Mouse (Mus musculus) embryo, embryonic 9.5 days (tissue): Measurements from ENCODE around the gene Cbfa2t2.

Experiments used
- DNase-seq: peaks from one replicate; pipeline ENCODE4 v3.0.0-alpha.2; 2017; ENCODE audit errors: extremely low spot score

The Cbfa2t2 gene

DNA sequence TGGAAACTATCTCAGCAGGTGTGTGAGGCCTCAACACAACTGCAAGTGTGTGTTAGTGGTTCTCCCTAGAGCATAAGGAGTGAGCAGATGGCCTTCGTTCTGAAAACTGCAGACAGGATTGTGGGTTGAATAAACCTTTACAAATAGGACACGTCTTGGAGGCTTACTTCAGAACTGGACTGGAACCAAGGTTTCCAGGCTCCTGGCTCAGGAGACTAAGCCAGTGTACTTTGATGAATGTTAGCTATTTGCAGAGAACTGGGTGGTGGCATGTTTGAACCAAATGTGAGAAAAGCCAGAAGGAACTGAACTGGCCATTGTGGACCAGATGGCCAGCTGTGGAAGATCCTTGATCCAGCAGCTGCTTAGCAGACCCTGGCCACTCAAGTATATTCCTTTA, 102.0 kb downstream of the Cbfa2t2 start:
- DNase-seq: no peak

- DNase-seq: no peak
These were observed 102.4 kb downstream of the Cbfa2t2 start for GRCm38 (mm10) chr2:154538710-154539109.

GRCm38 (mm10) chr2:154539720-154540119, 103.4 kb downstream of the Cbfa2t2 start:
- DNase-seq: no peak

DNA sequence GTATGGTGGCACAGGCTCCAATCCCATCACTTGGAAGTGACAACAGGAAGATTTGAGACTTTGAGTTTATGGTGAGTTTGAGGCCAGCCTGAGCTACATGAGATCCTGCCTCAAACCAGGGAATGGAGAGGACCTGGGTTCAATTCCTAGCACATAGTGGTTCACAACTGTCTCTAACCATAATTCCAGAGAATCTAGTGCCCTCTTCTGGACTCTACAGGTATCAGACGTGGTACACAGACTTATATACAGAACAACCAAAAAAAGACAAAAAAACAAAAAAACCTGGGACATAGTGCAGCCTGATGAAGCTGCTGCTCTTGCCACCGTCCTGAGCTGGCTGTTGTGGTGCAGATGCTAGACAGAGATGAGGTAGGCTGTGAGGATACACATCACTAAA, 105.3 kb downstream of the Cbfa2t2 start:
- no peak for DNase-seq

- no peak for DNase-seq
These were observed 107.5 kb downstream of the Cbfa2t2 start for GRCm38 (mm10) chr2:154543567-154544347.

DNA sequence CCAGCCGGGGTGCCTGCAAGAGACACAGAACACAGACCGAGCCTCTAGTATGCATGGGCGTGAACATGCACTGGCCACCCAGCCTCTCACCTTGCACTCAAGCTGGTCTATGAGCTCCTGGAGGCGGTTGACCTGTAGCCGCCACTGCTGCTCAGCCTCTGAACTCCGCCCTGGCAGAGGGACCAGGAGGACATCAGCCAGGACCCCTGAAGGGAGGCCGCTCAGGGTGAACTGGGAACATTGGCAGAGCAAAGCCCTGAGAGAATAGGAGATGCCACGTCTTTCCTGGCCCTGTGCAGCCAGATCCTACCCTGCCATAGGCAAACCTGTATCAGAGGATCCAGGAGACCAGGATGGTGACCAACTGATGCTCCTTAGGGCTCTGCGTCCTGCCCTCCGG, 110.4 kb downstream of the Cbfa2t2 start, which contains the start of gene 1700003F12Rik:
1700003F12Rik (plus strand) TSS at position 375 of the 400 bp plus-strand sequence.
- DNase-seq: no peak

GRCm38 (mm10) chr2:154548688-154549087, 112.4 kb downstream of the Cbfa2t2 start:
- DNase-seq: peak; percentile 46

- DNase-seq: peak; percentile 85
These were observed 113.0 kb downstream of the Cbfa2t2 start for GRCm38 (mm10) chr2:154549127-154549885.

GRCm38 (mm10) chr2:154549886-154550189, 113.6 kb downstream of the Cbfa2t2 start:
- no peak for DNase-seq

GRCm38 (mm10) chr2:154550937-154551336, 114.7 kb downstream of the Cbfa2t2 start:
- DNase-seq: no peak

- no peak for DNase-seq
These were observed 115.2 kb downstream of the Cbfa2t2 start, which contains the start of gene Actl10 for GRCm38 (mm10) chr2:154551476-154551875. Actl10 (plus strand) TSS chr2:154551776.

- DNase-seq: peak; percentile 34
These were observed 115.6 kb downstream of the Cbfa2t2 start for GRCm38 (mm10) chr2:154551927-154552326.

DNA sequence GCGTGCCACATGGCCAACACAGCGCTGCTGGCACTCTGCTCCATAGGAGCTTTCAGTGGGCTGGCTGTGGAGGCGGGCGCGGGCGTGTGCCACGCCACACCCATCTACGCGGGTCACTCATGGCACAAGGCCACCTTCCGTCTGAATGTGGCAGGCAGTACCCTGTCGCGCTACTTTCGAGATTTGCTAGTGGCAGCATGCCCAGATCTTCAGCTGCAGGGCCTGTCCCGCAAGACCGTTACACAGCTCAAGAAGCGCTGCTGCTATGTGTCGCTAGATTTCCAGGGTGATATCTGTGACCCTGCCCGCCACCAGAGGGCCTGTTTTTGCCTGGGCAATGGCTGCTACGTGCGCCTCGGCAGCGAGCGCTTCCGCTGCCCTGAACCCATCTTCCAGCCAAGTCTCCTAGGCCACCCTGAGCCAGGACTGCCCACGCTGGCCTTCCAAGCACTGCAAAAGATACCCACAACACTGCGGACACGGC, 116.2 kb downstream of the Cbfa2t2 start:
- peak; percentile 66 for DNase-seq

GRCm38 (mm10) chr2:154555235-154555634, 119.0 kb downstream of the Cbfa2t2 start:
- DNase-seq: no peak

- no peak for DNase-seq
These were observed 121.0 kb downstream of the Cbfa2t2 start for GRCm38 (mm10) chr2:154557184-154557832.

DNA sequence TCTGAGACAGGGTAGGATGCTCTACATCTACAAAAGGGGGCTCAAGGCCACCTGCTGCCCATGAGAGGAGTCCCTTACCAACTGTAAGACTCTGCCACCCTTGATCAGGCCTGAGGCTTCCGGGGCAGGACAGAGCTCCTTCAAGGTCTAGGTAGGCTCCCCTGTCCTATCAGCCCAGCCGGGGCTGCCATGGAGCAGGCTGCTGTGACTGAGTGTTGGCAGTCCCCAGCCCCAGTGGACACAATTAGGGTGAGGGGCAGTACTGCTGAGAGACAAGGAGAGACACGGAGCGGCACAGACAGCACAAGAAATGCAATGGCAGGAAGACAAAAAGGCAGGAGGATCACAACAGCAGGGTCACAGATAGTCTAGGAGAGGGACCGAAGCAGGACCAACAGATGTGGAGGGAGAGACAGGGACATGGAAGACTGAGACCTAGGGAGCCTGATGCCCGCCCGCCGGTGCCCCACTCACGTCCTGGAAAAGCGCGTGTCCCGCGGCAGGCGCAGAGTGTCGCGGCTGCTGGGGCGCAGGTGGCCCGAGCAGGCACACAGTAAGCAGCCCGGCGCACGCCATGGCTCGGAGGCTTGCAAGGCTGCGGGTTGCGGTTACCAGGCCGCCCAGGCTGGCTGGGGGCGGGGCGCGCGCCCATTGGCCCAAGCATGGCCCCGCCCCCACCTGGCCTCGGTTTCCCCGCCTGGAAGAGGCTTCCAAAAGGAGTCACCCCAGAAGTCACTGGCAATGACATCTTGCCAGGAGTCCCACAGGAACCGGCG, 122.2 kb downstream of the Cbfa2t2 start, which contains the start of gene Necab3:
Necab3 (minus strand) TSS at position 627 of the 776 bp plus-strand sequence.
- peak; percentile 57 for DNase-seq

GRCm38 (mm10) chr2:154563612-154564170, 127.4 kb downstream of the Cbfa2t2 start:
- DNase-seq: no peak

DNA sequence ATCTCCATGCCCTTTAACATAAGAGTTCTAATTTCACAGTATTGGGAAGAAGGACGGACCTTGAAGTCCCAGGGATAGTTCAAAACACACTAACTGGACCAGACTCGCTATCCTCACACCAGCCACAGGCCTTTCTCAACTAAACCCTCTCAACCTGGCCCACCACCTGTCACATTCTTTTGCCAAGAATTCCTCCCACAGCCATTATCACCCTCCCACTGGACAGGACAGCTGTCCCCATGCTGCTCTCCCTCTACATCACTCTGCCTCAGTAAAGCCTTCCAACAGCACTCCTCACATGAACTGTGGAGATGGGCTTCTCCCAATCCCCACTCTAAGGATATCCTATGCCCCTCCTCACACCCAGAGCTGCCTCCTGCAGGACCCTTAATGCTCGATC, 129.3 kb downstream of the Cbfa2t2 start:
- DNase-seq: no peak

GRCm38 (mm10) chr2:154566641-154567040, 130.4 kb downstream of the Cbfa2t2 start:
- DNase-seq: no peak

GRCm38 (mm10) chr2:154567766-154568165, 131.5 kb downstream of the Cbfa2t2 start:
- DNase-seq: no peak
